Mouse (Mus musculus) kidney, adult 2 months (tissue): Measurements from ENCODE around the gene Rasal1.

ENCODE experiments used
- CTCF ChIP-seq: fragments of 200-500 bp; conservative IDR thresholded peaks from 2 replicates; pipeline ENCODE4 v1.5.1; 2011; ENCODE audit warnings: low read depth, mild to moderate bottlenecking, control low read depth, low read length, moderate library complexity, mixed read lengths; ENCODE audit not compliant: insufficient read depth, insufficient read length
- POLR2A ChIP-seq: fragments of 200-500 bp; IDR thresholded peaks from one replicate; pipeline ENCODE4 v1.6.1; 2011; ENCODE audit warnings: low read depth, low read length, control low read depth

DNA sequence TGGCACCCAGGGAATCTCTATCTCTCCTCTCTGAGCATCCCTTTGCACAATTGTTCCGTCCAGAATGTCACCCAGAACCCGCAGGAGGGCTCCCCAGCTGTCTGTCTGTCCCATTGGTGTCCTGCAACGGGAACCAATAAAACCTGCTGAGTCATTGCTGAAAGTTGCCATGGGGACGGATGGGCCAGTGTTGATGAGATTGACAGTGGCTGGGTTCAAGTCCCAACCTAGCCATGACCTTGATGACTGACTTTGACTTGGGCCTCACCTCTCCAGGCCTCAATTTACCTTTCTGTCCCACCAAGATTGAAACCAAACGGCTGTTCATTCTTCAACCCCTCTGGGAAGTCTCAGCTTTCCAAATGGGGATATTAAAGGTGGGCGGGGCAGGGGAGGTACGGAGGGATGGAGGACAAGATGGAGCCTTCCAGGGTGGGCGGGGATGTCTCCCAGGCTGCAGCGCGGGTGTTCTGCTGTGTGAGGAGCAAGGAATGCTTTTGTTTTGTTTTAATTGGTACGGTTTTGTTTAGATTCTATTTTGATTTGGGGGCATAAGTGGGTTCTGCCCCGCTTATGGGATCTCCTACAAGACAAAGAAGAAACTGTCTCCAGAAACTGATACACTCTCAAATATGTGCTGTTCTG is 77.3 kb downstream of the Rasal1 start:
- TF ChIP-seq POLR2A (no peak), CTCF (no peak)
